Mouse (Mus musculus) ES-Bruce4 (cell line): Measurements from ENCODE around the gene Il18bp.

Experiments used
- CTCF ChIP-seq: IDR thresholded peaks from one replicate; pipeline ENCODE4 v1.8.1; 2011; ENCODE audit warnings: low read depth, low read length
- EP300 ChIP-seq: IDR thresholded peaks from 2 replicates; pipeline ENCODE4 v1.6.1; 2011; ENCODE audit warnings: low read depth, low read length; ENCODE audit not compliant: insufficient read depth
- POLR2A ChIP-seq: IDR thresholded peaks from one replicate; pipeline ENCODE4 v1.8.1; 2011; ENCODE audit warnings: low read length; ENCODE audit not compliant: insufficient read depth

DNA sequence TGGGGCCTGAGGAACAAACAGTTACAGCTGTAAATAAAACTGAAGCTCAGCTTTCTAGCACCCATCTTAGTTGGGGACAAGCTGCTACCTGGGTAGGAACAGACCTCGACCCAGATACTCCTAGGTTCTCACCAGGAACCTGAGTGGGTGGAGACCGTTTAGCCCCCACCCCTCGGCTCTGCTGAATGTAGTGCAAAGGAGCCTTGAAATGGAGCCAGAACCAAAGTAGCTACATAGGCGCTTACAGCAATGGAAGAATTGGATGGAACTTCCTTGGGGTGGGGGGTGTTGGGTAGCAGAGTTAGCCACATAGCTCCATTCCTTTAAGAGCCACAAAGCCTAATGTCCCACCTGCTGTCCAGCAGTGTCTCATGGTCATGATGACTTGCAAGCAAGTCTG, 1.6 kb downstream of the Il18bp start:
- TF ChIP-seq POLR2A (no peak), EP300 (no peak), CTCF (no peak)
